Mouse (Mus musculus): ENCODE measurements at regions not wholly inside any gene's neighbourhood (a gene's known extent, or its start where the extent isn't known, plus 50 kb on each side); places are given as distances from the start of the nearest gene placed in this dataset.

DNA sequence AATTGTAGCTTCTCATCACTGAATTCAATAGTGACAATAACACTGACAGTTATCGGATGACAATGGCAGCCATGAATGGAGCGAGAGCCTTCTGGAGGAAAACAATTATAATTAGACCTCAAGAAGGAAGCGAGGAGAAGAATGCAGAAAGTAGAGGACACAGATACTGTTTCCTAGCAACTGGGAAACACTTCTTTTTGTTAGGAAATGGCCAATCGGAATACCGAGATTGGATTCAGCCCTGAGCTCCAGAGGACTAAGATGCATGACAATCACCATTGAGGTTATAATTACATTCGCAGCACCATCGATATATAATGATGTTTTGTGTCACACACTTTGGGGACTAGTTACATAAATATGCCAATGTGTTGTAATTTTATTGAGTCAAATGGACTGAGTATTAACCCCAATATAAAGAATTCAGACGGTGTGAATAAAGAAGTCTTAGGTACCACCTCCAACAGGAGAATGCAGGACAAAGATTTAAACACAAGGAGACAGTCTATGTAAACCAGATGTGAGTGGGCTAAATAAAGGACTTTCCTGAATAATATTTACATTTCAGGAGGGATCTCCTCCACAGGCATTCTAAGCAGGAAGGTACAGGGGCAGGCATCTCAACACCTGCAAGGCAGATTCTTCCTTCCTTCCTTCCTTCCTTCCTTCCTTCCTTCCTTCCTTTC lies 53.1 kb upstream of the Sestd1 start:
- Histone ChIP-seq H3K4me2 (no peak overlapping the region), H3K27me3 (no peaks in the 10 kb centered on the region), H3K27ac (no peak overlapping the region), H3K9ac (no peak overlapping the region), H3K4me1 (peaks cover 11% of the 10 kb centered on the region), H3K36me3 (no peaks in the 10 kb centered on the region), H3K4me3 (no peak overlapping the region), H3K9me3 (no peaks in the 10 kb centered on the region)
- WGBS: 78% methylated on average over 8 of the region's 8 CpGs
- ATAC-seq (ENCODE audit: insufficient number of reproducible peaks, low FRiP score, low TSS enrichment, low read depth): no peak

Measured in limb, embryonic 15.5 days (tissue).